Mouse (Mus musculus) cerebellum, adult 18-20 months (tissue): ENCODE data around the gene Sphk1.

Experiments
- DNase-seq, 2 experiments: peaks; one replicate each; pipeline ENCODE4 v3.0.0; 2021

Sphk1 gene

DNA sequence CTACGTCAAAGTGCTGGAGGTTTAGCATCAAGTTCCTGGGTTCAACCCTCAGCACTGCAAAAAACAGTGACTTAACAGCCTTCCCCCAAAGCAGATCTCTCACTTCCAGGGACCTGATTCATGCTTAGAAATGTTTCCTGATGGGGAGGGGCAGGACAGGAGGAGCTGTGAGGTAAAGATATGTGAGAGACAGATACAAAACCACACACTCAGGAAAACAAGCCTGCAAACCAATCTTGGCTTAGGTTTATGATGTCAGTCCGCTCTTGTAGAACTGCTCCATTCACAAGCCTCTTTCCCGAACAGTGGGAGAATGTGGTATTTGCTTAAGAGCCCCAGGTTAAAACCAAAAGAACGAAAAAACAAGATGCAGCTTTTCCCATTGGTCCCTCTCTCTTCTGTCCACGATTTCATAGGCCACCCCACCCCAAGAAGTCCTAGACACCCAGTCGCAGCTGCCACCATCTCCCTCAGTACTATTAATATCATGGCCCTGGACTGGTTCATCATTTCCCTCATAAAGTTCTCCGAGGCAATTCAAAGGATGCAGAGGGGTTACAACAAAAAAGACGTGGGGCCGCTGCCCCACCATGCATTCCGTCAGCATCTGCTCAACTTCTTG is 49.4 kb downstream of the Sphk1 start:
- no peak for DNase-seq

DNA sequence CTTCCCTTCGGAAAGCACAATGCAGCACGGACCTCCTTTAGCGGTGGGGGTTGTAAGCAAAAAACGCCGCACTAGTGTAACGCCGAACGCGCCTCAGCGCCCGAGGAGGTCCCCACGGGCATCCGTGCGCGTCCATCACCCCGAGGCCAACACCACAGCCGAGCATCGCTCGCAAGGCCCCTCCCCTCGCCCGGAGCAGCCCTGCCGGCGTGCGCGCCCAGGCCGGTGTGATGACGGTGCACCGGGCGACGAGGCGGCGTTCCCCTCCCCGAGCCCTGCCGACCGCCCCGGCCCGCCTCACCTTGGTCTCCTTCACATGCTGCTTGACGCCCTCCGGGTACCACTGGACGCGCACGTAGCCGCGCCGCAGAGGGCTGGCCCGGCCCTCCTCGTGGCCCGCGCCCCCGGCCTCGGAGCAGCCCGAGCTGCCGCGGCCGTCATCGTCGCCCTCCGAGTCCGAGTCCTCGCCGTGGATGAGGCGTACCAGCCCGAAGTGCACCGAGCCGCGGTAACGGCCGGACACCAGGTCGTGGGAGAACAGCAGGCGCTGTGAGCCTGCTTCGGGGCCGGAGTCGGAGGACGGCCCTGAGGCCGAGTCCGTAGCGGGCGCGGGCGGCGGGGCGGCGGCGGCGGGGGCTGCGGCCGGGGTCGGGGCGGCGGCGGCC is 50.1 kb downstream of the Sphk1 start:
- peak; percentile 72 to 76 for DNase-seq

DNA sequence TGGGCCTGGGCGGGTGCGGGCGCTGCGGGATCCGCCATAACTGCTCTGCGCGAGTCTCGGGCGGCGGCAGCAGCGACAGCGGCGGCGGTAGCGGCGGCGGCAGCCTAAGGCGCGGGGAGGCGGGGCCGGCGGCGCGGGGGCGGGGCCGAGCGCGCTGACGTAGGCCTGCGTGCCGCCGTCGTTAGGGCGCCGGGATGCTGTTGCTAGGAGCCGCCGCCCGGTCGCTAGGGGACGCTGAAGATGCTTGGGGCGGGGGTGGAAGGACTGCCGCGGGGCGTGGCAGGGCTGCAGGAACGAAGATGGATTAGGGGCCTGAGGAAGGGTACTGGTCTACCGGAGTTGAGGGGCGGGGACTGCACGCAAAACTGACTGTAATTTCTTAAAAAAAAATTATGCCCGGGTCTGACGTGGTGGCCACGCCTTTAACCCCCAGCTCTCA is 50.7 kb downstream of the Sphk1 start, which contains the start of gene Ube2o:
Gene Ube2o (minus strand): TSS at position 72 of the 439 bp plus-strand sequence.
- DNase-seq, result peak; percentile 83 to 92

DNA sequence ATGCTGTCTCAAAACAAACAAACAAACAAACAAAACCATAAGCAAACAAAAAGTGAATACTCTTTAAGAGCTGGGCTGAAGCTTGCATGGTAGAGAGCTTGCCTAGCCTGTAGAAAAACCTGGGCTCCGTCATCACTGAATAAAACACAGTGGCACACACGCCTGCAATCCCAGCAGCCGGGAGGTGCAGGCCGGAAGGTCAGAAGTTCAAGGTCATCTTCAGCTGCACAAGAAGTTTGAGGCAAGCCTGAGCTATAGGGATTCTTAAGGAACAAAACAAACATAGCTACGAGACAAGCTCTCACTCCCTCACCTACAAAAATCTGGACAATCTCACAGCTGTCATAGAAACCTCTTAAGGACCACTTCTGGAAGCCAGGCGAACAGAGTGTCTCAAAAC is 55.0 kb downstream of the Sphk1 start:
- no peak for DNase-seq
